Mouse (Mus musculus) left cerebral cortex, adult 2 months (tissue): ENCODE data around the gene Cd320. TPM values are rescaled to one million over a fixed set of nuclear protein-coding genes. Genes with fewer than 3 reads are reported as not detected.
A peak's percentile ranks its signal among the peaks of the same experiment; 100 is the strongest.
"Not testable (repeated sequence)": the region's sequence is repeated elsewhere in the genome, so short reads cannot be mapped to it uniquely, and the experiment has no call there.

ENCODE experiments used
- DNase-seq, 2 experiments: peaks; one replicate each; pipeline ENCODE4 v3.0.0; 2021 to 2022; ENCODE audit warnings: low spot score in 2 of 2, mixed read lengths in 1 of 2; ENCODE audit errors: extremely low spot score in 1 of 2
- H3K27ac ChIP-seq: fragments of 200-600 bp; 2 replicates; pipeline ENCODE4 v1.8.1; 2022
- H3K4me3 ChIP-seq: fragments of 200-600 bp; 2 replicates; pipeline ENCODE4 v1.8.1; 2022
- CTCF ChIP-seq: fragments of 200-600 bp; IDR thresholded peaks from 2 replicates; pipeline ENCODE4 v1.8.1; 2022; ENCODE audit warnings: antibody characterized with exemption, mild to moderate bottlenecking, moderate library complexity
- intact Hi-C: fragments of 180-260 bp; cut with DNase I; formaldehyde crosslinking; loops from one replicate; pipeline ENCODE4 v1.15.1; 2025
- microRNA-seq, 2 experiments: library from miRNA; unstranded; fragments of <30 nt; microRNA quantifications; one replicate each; pipeline ENCODE4 v1.2.0; 2021
- total RNA-seq, 2 experiments: library from RNA; stranded (reverse); gene quantifications; 2 replicates each; pipeline ENCODE4 v1.2.3; 2021

The Cd320 gene
- total RNA-seq, 2 experiments from 2014 or later = 19.8 to 26.8 TPM

DNA sequence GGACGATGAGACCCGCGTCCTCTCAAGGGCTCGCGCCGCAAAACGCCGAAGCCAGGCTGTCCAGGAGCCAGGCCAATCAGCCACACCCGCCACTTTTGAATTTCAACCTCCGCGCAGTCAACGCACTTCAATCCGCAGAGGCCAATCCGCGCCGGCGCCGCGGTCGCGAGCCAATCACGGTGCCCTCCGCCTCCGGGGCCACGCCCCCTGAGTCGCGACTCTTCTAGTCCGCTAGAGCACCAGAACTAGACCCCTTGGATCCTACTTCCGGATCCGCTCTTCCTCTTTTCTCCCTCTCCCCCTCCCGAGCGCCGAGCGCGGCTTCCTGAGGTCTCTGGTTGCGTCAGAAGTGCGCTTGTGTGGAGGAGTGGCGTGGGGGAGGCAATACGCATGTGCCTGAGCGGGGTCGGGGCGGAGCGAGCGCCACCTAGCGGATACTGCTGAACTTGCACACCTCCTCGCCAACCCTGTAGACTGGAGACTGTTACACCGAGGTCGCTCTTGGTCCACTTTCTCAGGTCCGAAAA is 47.7 kb downstream of the Cd320 start, which contains the start of gene Kifc1:
TSS of gene Kifc1 (minus strand) at position 129 of the 527 bp plus-strand sequence.
- Histone ChIP-seq H3K27ac (no peak within 1 kb of the TSS), H3K4me3 (peak within 1 kb of the TSS; percentile 56)
- peak; percentile 99 to 100 for DNase-seq
- TF ChIP-seq CTCF = peak; percentile 96
- intact Hi-C loops = loop anchor here (1.0 to 10.0 kb wide), 2 partner anchors 19 to 496 kb away; partner anchors contain the start of genes Daxx and Zfp101

DNA sequence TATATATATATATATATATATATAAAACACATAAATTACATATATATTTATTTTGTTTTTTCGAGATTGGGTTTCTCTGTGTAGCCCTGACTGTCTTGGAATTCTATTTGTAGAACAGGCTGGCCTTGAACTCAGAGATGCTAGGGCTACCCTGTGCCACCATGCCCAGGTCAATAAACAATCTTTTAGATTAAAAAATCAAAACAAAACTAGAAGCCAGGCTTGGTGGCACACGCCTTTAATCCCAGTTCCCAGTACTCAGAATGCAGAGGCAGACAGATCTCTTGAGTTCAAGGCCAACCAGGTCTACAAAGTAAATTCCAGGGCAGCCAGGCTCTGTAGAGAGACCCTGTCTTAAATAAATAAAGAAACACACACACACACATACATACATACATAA is 48.5 kb downstream of the Cd320 start:
- H3K4me3 ChIP-seq = no peak overlapping the region
- no peak for DNase-seq
- no peak overlapping the region for H3K27ac ChIP-seq
- intact Hi-C loops = loop anchor here (10.0 kb wide), 1 partner anchor 497 kb away; the partner anchor contains the start of gene Zfp101
- TF ChIP-seq CTCF = no peak

DNA sequence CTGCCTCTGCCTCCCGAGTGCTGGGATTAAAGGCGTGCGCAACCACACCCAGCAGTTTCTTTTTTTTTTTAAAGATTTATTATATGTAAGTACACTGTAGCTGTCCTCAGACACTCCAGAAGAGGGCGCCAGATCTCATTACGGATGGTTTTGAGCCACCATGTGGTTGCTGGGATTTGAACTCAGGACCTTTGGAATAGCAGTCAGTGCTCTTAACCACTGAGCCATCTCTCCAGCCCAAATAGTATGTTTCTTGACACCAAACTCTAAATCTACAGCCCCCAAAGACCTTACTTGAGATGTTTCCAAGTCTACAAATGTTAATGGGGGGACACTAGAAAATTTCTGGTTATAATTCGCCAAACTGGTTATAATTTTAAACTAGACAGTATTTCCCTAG is 49.0 kb downstream of the Cd320 start:
- not testable (repeated sequence) for DNase-seq, H3K4me3 ChIP-seq, H3K27ac ChIP-seq
- intact Hi-C loops = loop anchor here (10.0 kb wide), 1 partner anchor 497 kb away; the partner anchor contains the start of gene Zfp101
- peak; percentile 31 for TF ChIP-seq CTCF

DNA sequence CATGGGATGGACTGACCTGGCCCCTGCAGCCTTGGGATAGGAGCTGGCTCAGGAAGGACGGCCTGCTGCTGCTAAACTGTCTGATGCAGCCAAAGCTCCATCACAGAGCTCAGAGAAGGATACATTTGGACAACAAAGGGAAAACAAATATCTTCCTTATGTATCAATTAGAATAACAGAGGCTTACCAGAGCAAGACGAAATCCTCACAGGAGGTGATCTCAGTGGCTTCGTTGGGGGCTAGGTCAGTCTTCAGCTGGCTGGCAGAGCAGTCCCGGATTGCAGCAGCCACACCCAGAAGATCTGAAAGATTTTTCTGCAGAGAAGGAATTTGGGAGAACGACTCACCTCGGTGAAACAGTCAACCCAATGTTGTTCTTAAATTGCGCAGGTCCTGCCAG is 49.5 kb downstream of the Cd320 start:
- Histone ChIP-seq H3K27ac (no peak overlapping the region), H3K4me3 (no peak overlapping the region)
- intact Hi-C loops = loop anchor here (10.0 kb wide), 1 partner anchor 498 kb away; the partner anchor contains the start of gene Zfp101
- DNase-seq = no peak
- no peak for TF ChIP-seq CTCF

DNA sequence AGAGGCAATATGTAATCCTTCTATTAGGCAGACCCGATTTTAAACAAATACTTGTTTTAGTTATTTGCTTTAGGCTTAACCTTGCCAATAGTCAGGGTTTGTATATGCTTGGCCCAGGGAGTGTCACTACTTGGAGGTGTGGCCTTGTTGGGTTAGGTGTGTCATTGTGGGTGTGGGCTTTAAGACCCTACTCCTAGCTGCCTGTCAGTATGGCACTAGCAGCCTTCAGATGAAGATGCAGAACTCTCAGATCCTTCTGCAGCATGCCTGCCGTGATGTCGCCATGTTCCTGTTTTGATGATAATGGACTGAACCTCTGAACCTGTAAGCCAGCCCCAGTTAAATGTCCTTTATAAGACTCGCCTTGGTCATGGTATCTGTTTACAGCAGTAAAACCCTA is 50.1 kb downstream of the Cd320 start:
- DNase-seq, H3K27ac ChIP-seq, H3K4me3 ChIP-seq: not testable (repeated sequence)
- intact Hi-C loops = loop anchor here (10.0 kb wide), 1 partner anchor 498 kb away; the partner anchor contains the start of gene Zfp101

DNA sequence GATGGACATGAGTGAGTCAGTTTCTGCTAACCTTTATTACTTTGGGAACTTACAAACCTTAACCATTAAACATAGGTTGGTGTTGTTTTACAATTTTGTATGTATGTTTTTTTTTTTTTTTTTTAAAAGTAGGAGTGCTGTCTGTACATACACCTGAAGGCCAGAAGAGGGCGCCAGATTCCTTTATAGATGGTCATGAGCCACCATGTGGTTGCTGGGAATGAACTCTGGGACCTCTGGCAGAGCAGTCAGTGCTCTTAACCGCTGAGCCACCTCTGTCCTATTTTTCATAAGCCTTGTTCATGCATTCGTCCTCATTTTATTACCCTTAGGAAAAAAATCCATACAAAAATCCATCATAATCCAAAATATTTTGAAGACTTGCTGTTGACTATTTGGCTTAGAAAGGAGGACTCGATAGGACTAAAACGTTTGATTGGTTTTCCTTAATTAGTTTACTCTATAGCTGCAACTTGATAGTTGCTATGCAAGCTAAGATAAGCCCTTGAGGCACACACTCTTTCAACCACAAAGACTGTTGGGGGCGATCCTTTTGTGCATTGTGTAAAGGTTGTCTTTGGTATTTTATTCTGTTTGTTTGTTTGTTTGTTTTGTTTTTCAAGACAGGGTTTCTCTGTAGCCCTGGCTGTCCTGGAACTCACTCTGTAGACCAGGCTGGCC is 54.4 kb downstream of the Cd320 start:
- Histone ChIP-seq H3K4me3 (no peak overlapping the region), H3K27ac (no peak overlapping the region)
- intact Hi-C loops = loop anchor here (2.0 to 10.0 kb wide), 2 partner anchors 24 to 502 kb away; partner anchors contain the start of gene Zfp101
- no peak for DNase-seq
- peak; percentile 60 for TF ChIP-seq CTCF

DNA sequence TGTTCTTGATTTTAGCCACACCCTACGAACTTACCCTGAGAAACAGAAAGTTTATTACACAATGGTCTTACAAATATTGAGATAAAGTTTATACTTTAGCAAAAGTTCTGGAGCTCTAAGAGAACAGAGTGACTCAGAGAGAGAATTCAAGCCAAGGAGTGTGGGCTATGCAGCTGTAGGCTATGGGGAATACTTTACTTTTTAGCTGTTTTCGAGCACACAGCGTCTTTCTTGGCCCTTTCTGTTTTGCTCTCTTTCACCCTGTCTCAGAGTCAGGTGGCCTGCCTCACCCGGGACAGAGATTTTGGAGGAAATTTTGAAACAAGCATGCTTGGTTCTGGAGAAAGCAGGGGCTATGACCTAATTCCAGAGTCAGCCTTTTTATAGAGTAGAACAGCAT is 55.3 kb downstream of the Cd320 start:
- H3K27ac ChIP-seq, H3K4me3 ChIP-seq, DNase-seq: not testable (repeated sequence)
- intact Hi-C loops = loop anchor here (10.0 kb wide), 1 partner anchor 503 kb away; the partner anchor contains the start of gene Zfp101

Small RNA genes lying within 50 kb of the gene (microRNA-seq; reads per million reads assigned to microRNA genes)
- gene Gm27740 = 0 reads per million in 2 experiments

Other genes with a start within 250 kb of the Cd320 start
- 10 to 100 TPM; 41.5 to 45.3 TPM for gene Zfp414, start 214.0 kb upstream of the Cd320 start, total RNA-seq
- under 1 TPM; 0.26 to 0.34 TPM for gene Pram1, start 205.0 kb upstream of the Cd320 start, total RNA-seq
- gene Hnrnpm, start 156.2 kb upstream of the Cd320 start, total RNA-seq = 100 to 1,000 TPM; 137 to 162 TPM
- 10 to 100 TPM; 93.2 to 94.9 TPM for gene March2, start 124.4 kb upstream of the Cd320 start, total RNA-seq
- gene Rab11b, start 82.6 kb upstream of the Cd320 start, total RNA-seq = 100 to 1,000 TPM; 345 to 358 TPM
- 1 to 10 TPM; 3.4 to 4.3 TPM for gene Angptl4, start 61.3 kb upstream of the Cd320 start, total RNA-seq
- gene Kank3, start 32.6 kb upstream of the Cd320 start, total RNA-seq = 10 to 100 TPM; 32.3 to 38.7 TPM
- 100 to 1,000 TPM; 600 to 661 TPM for gene Rps28, start 18.5 kb upstream of the Cd320 start, total RNA-seq
- 100 to 1,000 TPM; 190 to 211 TPM for gene Ndufa7, start 18.5 kb upstream of the Cd320 start, total RNA-seq
- not detected for gene Gm7029, start 30.7 kb downstream of the Cd320 start, total RNA-seq
- 1 to 10 TPM; 2.2 to 3.1 TPM for gene Kifc1, start 47.6 kb downstream of the Cd320 start, total RNA-seq
- gene Platr17, start 62.0 kb downstream of the Cd320 start, total RNA-seq = not detected
- 10 to 100 TPM; 25.5 to 27.7 TPM for gene Daxx, start 66.3 kb downstream of the Cd320 start, total RNA-seq
- 10 to 100 TPM; 41.3 to 44.2 TPM for gene Tapbp, start 72.8 kb downstream of the Cd320 start, total RNA-seq
- 10 to 100 TPM; 35.8 to 36.0 TPM for gene Zbtb22, start 72.8 kb downstream of the Cd320 start, total RNA-seq
- gene Rgl2, start 86.5 kb downstream of the Cd320 start, total RNA-seq = 10 to 100 TPM; 63.4 to 74.3 TPM
- 10 to 100 TPM; 93.0 to 97.6 TPM for gene Pfdn6, start 97.3 kb downstream of the Cd320 start, total RNA-seq
- gene Wdr46, start 97.6 kb downstream of the Cd320 start, total RNA-seq = 10 to 100 TPM; 14.7 to 18.4 TPM
- gene B3galt4, start 108.4 kb downstream of the Cd320 start, total RNA-seq = 1 to 10 TPM; 6.3 to 6.5 TPM
- 10 to 100 TPM; 74.6 to 82.7 TPM for gene Vps52, start 112.7 kb downstream of the Cd320 start, total RNA-seq
- gene Rps18, start 112.9 kb downstream of the Cd320 start, total RNA-seq = 100 to 1,000 TPM; 311 to 327 TPM
- 10 to 100 TPM; 19.7 to 23.5 TPM for gene H2-K1, start 157.3 kb downstream of the Cd320 start, total RNA-seq
- 10 to 100 TPM; 34.8 to 44.9 TPM for gene Ring1, start 181.6 kb downstream of the Cd320 start, total RNA-seq
- 10 to 100 TPM; 34.4 to 41.2 TPM for gene H2-Ke6, start 185.0 kb downstream of the Cd320 start, total RNA-seq
- 100 to 1,000 TPM in 1 of 2 experiments, 10 to 100 TPM in 1; 98.6 to 104 TPM for gene Slc39a7, start 188.6 kb downstream of the Cd320 start, total RNA-seq
- gene Rxrb, start 188.7 kb downstream of the Cd320 start, total RNA-seq = 10 to 100 TPM; 84.7 to 86.2 TPM
- 10 to 100 TPM; 11.3 to 15.2 TPM for gene Col11a2, start 196.3 kb downstream of the Cd320 start, total RNA-seq
- under 1 TPM in 1 of 2 experiments, not detected in 1; 0.47 TPM for gene H2-Oa, start 249.2 kb downstream of the Cd320 start, total RNA-seq